In the genomic region with DNA sequence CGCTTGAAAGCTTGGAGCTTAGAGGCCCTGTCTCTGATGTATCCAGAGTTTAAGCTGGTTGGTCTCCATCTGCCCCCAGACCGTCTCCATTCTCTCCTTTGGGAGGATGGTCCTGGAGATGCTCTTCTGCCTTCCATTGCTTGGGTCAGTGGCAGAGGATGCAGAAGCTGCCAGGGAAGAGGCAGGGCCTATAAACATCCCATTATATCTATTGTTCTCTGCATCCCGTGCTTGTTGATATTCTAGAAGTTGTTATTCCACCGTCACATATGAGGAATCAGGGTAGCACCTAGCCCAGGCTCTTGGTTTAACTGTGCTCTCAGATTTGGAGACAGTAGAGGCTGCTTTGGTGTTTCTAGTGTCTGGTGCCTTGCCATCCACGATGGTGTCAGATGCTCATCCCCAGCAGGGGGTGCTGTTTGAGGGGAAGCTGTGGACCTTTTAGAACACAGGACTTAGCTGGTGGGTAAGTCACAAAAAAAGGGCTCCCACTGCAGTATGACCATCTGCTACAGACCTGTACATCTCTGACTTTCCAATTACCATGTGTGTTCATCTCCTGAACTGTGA, we compare ENCODE assay signal across 9 mouse cellular contexts. TPM values are rescaled to one million over a fixed set of nuclear protein-coding genes. Genes with fewer than 3 reads are reported as not detected.
DNase-seq lines count a peak whose midpoint lies in the region; ATAC-seq and TF ChIP-seq lines count a peak whose summit lies in the region.
"Had no signal": no experiment of that assay in that cellular context is flagged by ENCODE, and none has a peak within 500 bp of the region (broad histone marks: within the 10 kb centered on the region; RNA-seq: fewer than 3 reads in every experiment).

No protein-coding gene starts in this region.

- no peaks in the 10 kb centered on the region; the same call in 1 of the 2 replicates for H3K4me1 ChIP-seq in heart, embryonic 11.5 days (ENCODE audit: control insufficient read depth, insufficient read depth, low read length)
- no peaks in the 10 kb centered on the region; the same call in 1 of the 2 replicates for H3K4me1 ChIP-seq in spleen, adult 2 months (ENCODE audit: control insufficient read depth, insufficient read depth, insufficient read length)
- H3K4me1 ChIP-seq in hindbrain, embryonic 14.5 days (replicated peaks; ENCODE audit: control insufficient read depth, insufficient read depth, low read length), result no peaks in the 10 kb centered on the region

- H3K27me3 ChIP-seq in heart, embryonic 11.5 days (ENCODE audit: control insufficient read depth, insufficient read depth, low read length), result no peaks in the 10 kb centered on the region
- H3K27me3 ChIP-seq in spleen, adult 2 months (ENCODE audit: control insufficient read depth, insufficient read depth, low read length), result no peaks in the 10 kb centered on the region
- H3K27me3 ChIP-seq in hindbrain, embryonic 14.5 days (ENCODE audit: control insufficient read depth, insufficient read depth, low read length), result no peaks in the 10 kb centered on the region

- no peak overlapping the region; the same call in 1 of the 2 replicates for H3K27ac ChIP-seq in heart, embryonic 11.5 days (ENCODE audit: low read depth, low read length)
- peak overlapping the region; percentile 18; the same call in 1 of the 2 replicates for H3K27ac ChIP-seq in spleen, adult 2 months (ENCODE audit: insufficient read depth, low read length)
- no peak overlapping the region for H3K27ac ChIP-seq in hindbrain, embryonic 14.5 days

- DNase-seq in heart, postnatal 4 days, result peak; percentile 32
- DNase-seq in ZHBTc4 (ENCODE audit: low read depth, low spot score), result peak; percentile 47
- DNase-seq in kidney, postnatal 4 days, result peak; percentile 36 to 45
- peak; percentile 9 to 30 for DNase-seq in spleen, adult 2 months (ENCODE audit: low read depth in 1 of 2, low spot score in 2 of 2)
- DNase-seq in hindbrain, embryonic 14.5 days (ENCODE audit: low spot score), result no peak
- DNase-seq in frontal cortex, postnatal 25 days (ENCODE audit: low spot score in 2 of 2), result no peak
- no peak for DNase-seq in left cerebral cortex, adult 8-10 months (ENCODE audit: low spot score in 2 of 2)

- H3K36me3 ChIP-seq in heart, embryonic 11.5 days (ENCODE audit: control insufficient read depth, insufficient read depth, low read length), result no peaks in the 10 kb centered on the region
- H3K36me3 ChIP-seq in spleen, adult 2 months (ENCODE audit: control insufficient read depth, insufficient read depth, low read length), result no peaks in the 10 kb centered on the region
- no peaks in the 10 kb centered on the region for H3K36me3 ChIP-seq in hindbrain, embryonic 14.5 days (replicated peaks; ENCODE audit: control insufficient read depth, insufficient read depth)

- no peak overlapping the region for H3K4me3 ChIP-seq in heart, embryonic 11.5 days (ENCODE audit: low read depth, low read length)
- H3K4me3 ChIP-seq in spleen, adult 2 months (ENCODE audit: extremely low read depth, insufficient read depth, insufficient read length), result no peak overlapping the region
- no peak overlapping the region for H3K4me3 ChIP-seq in hindbrain, embryonic 14.5 days (replicated peaks; ENCODE audit: low read length)
- H3K4me3 ChIP-seq: erythroblast, embryonic 14.5 days had no signal

- WGBS in heart, embryonic 11.5 days (ENCODE audit: insufficient replicate concordance), result 69% methylated on average over 5 of the region's 5 CpGs
- 74% methylated on average over 5 of the region's 5 CpGs for WGBS in spleen, adult 2 months
- WGBS in hindbrain, embryonic 14.5 days, result 84% methylated on average over 5 of the region's 5 CpGs

- H3K4me2 ChIP-seq in heart, embryonic 11.5 days, result no peak overlapping the region
- H3K4me2 ChIP-seq in hindbrain, embryonic 14.5 days (replicated peaks), result no peak overlapping the region

- TF ChIP-seq POLR2A in spleen, adult 2 months (IDR thresholded peaks at IDR 0.05; ENCODE audit: low read depth, low read length), result no peak

- no peak for ATAC-seq in heart, embryonic 11.5 days (replicated peaks; ENCODE audit: insufficient number of reproducible peaks, low FRiP score, low TSS enrichment)
- ATAC-seq in hindbrain, embryonic 14.5 days (ENCODE audit: low FRiP score), result no peak

- H3K9ac ChIP-seq in heart, embryonic 11.5 days (ENCODE audit: low read depth, low read length), result no peak overlapping the region
- no peak overlapping the region for H3K9ac ChIP-seq in hindbrain, embryonic 14.5 days

- H3K9me3 ChIP-seq in heart, embryonic 11.5 days (replicated peaks; ENCODE audit: control insufficient read depth, low read length), result no peaks in the 10 kb centered on the region
- 0 out of 2 replicates have a peak, but pooled peaks cover 3% of the 10 kb centered on the region for H3K9me3 ChIP-seq in hindbrain, embryonic 14.5 days (ENCODE audit: control insufficient read depth, low read length)

- no peak for TF ChIP-seq CTCF in spleen, adult 2 months (IDR thresholded peaks at IDR 0.05; ENCODE audit: extremely low read depth, insufficient read depth, insufficient read length, insufficient replicate concordance)

RNA-seq across cellular contexts. Expression of a gene that starts 26.9 kb away (rescaled TPM):
- 10 to 100 TPM; 55.8 to 57.3 TPM for total RNA-seq in heart, postnatal 4 days (2021)
- polyA plus RNA-seq in heart, embryonic 11.5 days (2014; fragmentation: Nextera tagmentation; extraction: Ambion mirVana), result 2.2 and 3.6 TPM in 2 replicates
- polyA plus RNA-seq in spleen, adult 2 months (2012; rRNA removed), result 9.8 and 12.5 TPM in 2 replicates
- 4.0 and 5.3 TPM in 2 replicates for polyA plus RNA-seq in hindbrain, embryonic 14.5 days (2014; fragmentation: Nextera tagmentation; extraction: Ambion mirVana)
- total RNA-seq in left cerebral cortex, adult 8-10 months (2022), result 10 to 100 TPM; 55.2 to 62.5 (median 57.8) TPM

Comparison
In these comparisons a context has a peak if more than half of its experiments do, and no peak if none do; other contexts are left out.
1. DNase-seq: peak in heart, postnatal 4 days (single experiment), ZHBTc4 (single experiment), kidney, postnatal 4 days (2 of 2) and spleen, adult 2 months (2 of 2); none in hindbrain, embryonic 14.5 days (single experiment), frontal cortex, postnatal 25 days (0 of 2) and left cerebral cortex, adult 8-10 months (0 of 2).